Mouse (Mus musculus): ENCODE data around the gene Bcl2l1. TPM values are rescaled to one million over a fixed set of nuclear protein-coding genes. Genes with fewer than 3 reads are reported as not detected.

Gene Bcl2l1
- polyA plus RNA-seq, 2 experiments from 2014 or later: 52.4 to 59.9 TPM

DNA sequence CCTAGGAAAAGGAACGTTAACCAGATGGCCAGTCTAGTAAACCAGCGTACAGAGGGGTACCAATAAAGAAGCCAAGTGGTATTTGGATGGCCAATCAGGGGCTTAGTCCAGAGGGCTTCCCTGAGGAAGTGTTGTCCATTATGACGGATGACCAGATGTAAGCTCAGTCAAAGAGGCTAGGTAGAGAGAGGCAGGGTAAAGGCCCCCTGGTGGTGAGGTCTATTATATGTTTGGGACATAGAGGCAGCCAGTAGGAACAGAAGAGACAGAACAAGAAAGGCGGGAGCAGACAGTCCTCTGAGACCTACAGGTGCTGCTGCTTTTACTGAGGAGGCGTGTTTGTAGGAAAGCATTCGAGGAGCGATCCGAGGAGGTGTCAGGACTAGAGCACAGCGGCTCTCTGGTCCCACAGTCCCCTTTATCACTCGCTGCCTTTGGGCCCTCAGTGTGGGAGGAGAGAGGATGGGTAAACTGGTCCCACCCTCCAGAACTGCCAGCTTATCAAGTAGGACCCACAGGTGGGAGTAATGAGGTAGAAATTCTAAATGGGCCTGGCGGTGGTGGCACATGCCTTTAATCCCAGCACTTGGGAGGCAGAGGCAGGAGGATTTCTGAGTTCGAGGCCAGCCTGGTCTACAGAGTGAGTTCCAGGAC is 63.8 kb downstream of the Bcl2l1 start:
- peak; percentile 60 for ATAC-seq

DNA sequence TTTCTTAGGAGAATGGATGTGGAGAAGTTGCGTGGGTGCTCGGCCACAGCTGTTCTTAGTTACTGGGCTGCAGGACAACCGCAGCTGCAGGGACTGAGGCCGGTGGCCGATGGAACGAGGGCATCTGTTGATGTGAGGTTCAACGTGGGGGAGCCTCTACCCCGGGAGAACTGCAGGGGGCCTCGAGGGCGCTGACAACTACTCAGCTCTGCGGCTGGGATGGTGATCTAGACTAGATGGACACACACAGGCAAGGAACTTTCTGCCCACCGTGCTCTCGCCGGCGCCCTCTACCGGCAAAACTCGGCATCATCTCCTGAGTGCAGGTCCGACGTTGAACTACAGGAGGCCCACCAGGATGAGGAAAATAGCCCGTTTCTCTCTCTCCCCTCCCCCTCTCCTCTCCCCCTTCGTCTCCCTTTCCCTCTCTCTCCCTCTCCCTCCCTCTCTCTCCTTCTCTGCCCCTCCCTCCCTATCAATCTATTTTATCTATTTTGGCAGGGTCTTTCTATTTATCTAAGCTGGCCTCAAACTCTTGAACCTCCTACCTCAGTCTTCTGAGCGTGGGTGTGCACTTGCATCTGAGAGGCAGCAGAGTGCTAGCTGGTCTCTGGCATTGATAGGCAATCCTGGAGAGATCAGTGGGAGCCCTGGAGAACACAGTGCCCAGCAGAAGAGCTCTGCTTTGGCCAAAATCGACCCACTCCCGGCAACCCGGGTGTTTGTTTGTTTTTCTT is 65.0 kb downstream of the Bcl2l1 start:
- ATAC-seq: peak; percentile 80

DNA sequence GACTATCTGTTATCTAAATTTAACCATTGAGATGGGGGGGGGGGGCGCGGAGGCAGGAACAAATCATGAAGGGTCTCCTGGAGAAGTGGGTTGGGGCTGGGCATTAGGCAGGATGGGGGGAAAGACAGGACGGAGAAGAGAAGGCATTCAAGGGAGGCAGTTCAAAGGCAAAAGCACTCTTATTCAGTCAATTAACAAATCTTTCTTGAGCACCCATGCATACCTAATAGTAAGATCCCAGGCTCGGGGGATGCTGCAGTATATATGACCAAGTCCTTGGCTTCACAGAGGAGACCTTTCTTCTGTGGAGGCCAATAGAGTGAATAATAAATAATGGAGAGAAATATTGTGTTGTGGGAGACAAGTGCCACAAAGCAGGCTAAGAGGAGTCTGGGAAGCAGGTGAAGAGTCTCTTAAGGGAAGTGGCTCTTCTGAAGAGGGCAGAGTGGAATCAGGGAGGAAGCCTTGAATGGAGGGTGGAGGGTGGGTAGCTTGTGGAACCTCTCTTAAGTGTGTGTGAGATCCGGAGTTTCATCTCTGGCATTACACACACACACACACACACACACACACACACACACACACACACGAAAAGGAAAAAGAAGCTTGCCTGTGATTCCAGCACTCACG is 66.4 kb downstream of the Bcl2l1 start:
- no peak for ATAC-seq

DNA sequence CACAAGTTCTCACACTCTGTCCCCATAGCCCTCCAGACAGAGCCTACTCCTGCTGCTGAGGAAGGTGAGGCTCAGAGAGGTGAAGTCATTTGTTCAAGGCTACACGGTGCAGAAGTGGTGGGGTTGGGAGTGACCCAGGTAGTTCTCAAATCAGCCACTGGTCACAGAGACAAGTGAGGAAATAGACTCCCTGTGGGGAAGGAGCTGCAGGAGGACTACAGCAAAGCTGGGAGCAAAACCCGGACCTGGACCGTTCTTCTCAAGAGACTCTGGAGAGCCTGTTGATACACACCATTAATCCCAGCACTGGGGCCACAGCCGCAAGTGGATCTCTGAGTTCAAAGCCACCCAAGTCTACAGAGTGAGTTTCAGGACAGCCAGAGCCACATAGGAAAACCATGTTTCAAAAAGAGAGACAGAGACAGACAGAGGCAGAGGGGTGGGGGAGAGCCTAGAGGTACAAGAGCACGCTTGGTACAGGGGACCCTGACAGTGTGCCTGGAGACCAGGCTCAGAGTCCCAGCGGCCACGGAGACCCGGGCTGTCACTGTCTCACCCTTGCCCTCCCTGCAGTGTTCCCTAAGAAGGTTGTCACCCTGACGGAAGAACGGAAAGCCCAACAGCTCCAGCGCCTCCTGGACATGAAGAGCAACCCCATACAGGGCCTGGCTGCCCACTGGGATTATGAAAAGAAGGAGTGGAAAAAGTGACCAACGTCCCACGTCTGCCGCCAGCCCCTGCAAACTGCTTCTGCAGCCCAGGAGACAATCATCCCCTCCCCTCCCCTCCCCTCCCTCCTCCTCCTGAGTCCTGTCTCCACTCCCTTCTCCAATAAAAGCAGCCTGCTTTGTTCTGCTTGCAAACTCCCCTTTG is 67.1 kb downstream of the Bcl2l1 start:
- no peak for ATAC-seq

DNA sequence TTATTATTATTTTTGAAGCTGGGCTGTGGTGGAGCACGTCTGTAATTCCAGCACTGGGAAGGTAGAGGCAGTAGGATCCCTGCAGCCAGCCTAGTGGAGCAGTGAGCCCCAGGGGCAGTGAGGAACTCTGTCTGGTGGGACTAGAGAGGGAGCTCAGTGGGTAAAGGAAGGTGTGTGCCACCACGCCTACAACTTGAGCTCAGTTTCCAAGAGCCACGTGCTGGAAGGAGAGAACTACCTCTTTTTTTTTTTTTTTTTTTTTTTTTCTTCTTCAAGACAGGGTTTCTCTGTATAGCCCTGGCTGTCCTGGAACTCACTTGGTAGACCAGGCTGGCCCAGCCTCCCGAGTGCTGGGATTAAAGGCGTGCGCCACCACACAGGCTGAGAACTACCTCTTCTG is 68.2 kb downstream of the Bcl2l1 start:
- no peak for ATAC-seq

DNA sequence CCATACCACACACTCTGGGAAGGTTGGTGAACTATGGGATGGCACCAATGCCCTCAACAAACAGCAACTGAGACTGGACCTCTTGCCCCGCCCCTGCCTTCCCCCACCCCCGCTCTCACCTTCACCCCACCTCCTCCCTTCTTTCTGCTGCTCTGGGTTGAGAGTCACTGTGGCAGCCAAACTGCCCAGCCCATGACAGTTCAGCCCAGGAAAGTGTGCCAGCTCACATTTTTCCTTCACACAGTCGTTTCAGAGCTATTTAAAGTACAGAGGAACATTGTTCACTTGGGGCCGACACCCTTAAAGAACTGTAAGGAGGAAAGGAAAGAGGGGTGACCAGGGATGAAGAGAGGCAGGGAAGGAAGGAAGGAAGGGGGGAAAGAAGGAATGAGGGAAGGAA is 73.2 kb downstream of the Bcl2l1 start:
- ATAC-seq: no peak

DNA sequence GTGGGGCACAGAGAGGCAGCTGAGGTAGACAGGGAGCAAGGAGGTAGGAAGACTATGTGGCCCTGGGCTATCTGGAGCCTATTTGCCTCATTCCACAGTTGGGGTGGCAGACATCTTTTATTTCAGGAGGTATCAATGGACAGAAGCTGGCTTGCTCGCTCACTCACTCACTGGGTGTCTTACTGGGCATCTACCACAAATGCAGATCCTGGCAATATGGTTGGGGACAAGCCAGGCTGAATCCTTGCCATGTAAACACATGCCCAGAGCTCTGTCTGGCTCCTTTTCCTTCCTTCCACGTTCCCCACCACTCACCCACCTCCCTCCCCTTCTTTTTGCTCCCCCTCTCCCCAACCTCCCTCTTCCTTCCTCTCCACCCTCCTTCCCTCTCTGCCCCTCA is 74.0 kb downstream of the Bcl2l1 start:
- ATAC-seq: no peak

DNA sequence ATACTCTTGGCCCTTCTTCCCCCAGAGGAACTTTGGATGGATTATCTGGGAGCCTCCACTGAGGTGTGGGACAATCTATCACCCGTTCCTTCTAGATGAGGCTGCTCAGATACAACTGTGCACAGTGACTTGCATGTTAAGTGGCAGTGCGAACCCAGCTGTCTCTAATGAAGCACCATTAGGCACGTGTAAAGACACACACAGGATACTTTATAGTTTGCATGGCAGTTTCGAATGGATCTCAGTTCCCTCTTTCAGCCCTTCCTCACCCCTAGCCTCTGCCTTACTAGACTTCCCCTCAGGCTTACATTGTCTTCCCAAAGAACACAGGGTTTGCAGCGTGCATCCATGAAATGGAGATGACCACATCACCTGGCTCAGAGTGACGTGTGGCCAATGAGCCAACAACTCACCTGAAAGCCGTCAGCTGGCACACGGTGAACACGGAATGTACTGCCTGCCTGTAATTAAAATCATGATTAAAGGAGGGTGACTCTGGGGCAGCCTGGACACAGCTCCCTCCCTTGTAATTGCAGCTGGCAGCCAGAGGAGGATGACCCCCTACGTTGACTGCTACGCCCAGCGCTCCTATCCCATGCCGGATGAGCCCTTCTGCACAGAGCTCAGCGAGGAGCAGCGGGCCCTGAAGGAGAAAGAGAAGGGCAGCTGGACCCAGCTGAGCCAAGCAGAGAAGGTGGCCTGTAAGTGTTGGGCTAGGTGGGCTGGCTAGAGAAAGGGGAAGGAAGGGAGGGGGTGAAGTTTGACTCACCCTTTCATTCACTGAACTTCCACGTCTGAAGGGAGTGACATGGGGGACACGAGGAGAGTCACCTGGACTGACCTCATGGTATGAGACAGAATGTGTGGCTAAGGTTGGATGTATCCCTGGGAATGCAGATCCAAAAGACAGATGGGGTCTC is 74.8 kb downstream of the Bcl2l1 start:
- ATAC-seq: no peak

DNA sequence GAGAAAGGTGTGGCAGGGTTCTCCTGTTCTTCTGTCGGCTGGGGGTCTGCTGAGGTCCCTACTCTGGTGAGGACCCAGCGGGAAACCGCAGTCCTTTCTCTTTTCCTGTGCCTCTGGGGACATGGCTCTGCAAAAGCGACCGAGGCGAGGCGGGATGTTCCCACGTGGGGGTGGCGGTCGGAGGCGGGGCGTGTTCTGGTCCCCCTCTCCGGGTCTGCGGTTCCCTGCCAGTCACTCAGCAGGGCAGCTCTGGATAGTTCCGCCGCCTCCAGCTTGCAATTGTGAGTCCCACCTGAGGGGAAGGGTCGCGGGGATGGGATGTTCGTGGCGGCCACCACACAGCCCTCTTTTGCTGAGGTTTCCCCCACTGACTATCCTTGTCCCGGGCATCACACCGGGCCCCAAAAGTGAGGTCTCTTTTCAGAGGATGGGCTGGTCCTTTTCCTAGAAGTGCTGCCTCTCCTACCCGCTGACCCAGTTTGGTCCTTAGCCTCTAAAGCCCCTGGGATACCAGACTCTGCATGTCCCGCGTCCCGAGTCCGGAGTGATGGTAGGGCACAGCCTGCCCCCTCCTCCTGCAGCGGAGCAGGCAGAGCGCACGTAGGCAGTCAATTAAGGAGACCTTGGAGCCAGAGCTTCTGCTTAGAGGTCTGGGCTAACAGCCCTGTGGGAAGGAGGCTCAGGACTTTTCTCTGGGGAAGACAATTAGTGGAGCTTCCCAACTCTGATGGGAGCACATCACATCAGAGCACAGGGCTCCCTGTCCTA is 77.4 kb downstream of the Bcl2l1 start, which contains the start of gene Cox4i2:
Cox4i2 (plus strand) TSS at position 230 of the 768 bp plus-strand sequence.
- no peak for ATAC-seq

DNA sequence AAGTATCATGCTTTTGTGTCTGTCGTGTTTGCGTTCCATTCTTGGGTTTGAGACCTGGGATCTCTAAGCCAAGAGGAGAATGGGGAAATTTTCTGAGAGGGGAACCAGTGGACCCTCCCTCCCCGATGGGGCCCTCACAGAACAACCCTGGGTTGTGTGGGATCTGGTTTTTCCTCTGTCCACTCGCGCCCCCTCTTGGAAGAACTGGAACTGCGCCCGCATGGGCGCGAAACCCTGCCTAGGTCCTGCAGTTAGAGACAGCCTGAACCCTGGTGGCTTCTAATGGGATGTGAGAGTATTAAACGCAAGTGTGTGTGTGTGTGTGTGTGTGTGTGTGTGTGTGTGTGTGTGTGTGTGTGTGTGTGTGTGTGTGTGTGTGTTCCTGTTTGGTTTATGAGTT is 89.1 kb downstream of the Bcl2l1 start:
- ATAC-seq: no peak

DNA sequence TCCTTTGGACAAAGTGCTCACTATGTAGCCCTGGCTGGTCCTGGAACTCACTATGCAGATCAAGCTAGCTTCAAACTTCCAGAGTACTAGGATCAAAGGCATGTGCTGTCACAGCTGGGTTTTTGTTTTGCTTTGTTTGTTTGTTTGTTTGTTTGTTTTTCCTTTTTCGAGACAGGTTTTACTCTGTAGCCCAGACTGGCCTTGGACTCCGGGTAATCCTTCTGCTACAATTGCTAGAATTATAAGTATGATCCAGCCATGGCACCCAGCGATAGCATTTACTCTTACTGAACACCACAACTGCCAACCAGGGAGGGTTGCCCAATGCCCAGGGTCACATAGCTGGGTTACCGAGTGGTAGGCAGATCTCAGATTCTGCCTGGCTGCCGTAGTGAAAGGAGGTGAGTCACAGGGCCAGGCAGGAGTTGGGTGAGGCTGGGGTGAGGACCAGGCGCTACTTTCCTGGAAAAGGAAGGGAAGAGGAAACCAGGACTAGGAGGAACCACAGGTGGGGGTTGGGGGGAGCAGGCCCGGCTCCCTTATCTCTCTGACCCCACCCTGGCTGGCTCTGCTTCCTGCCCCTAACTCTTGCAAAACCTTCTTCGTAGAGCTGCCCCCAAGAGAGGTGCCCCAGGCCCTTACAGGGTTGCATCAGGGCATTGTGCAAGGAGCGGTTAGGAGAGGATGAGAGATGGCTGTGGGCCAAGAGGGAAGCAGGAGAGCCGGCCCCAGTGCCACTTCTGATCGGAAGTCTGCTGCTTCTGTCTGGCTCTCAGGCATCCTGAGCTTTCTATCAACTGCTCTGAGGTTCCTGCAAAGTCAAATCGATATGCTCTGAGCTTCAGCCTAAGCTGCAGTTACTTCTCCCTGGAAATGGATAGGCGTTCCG is 90.1 kb downstream of the Bcl2l1 start:
- ATAC-seq: no peak

DNA sequence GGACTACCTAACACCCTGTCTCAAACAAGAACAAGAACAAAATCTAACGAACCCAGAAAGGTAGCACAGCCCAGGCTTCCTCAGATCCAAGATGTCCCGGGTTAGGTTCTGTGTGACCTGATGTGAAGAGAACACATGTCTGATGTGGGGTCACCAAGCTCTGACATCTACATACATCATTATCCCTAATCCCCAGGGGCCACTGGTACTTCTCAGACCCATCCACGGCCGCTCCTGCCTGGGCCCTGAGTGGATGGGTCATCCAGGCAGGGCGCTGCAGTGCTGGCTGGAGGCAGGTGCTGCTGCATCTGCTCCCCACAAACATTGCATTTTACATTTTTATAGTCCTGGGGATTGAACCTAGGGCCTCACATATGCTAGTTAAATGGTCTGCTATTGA is 91.0 kb downstream of the Bcl2l1 start:
- no peak for ATAC-seq

DNA sequence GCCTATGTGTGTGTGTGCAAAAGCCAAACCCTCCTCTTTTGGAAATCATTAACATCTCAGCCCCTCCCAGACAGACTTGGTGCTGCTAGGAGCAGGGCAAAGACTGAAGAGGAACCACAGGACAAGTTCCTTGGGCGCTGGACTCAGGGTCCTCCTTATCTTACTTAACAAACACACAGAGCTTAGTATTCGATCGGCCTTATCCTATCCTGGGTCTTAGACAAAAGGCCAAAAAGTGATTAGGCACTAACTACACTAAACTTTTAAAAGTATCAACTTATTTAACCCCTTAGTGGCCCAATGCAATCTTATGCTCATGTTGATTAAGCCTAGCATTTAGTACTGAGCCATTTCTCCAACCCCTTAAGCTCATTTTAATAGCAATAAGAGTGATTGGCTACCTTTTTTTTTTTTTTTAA is 91.7 kb downstream of the Bcl2l1 start:
- no peak for ATAC-seq

DNA sequence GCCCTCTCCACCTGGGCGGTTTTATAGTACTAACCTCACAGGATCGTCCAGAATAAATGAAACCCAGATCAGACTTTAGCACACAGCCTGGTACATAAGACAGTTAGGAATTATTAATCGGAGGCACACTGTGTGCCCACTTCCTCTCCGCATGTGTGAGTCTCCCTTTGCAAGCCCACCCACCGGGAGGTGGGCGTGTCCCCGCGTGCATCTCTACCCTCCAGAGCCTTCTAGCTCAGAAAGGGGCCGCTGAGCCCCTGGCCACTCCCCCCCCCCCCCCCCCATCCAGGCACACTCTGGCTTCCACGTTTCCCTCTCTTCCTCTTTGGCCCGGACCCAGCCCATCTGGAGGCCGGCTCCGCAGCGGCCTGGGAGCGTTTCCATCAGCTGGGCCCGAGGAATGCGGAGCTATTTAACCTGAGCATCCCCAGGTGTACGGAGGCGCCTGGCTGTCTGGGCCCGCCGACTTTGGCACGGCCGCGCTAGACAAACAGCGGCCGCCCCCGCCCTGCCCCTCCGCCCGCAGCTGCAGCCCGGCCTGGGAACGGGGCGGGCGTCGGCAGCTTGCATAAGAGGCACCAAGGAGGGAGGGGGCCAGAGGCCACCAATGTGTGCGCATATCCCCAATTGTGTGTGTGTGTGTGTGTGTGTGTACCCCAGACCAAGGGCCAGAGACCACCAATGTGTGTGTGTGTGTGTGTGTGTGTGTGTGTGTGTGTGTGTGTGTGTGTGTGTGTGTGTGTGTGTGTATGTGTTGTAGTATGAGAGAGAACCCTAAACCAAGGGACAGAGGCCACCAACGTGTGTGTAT is 92.3 kb downstream of the Bcl2l1 start:
- ATAC-seq: no peak

DNA sequence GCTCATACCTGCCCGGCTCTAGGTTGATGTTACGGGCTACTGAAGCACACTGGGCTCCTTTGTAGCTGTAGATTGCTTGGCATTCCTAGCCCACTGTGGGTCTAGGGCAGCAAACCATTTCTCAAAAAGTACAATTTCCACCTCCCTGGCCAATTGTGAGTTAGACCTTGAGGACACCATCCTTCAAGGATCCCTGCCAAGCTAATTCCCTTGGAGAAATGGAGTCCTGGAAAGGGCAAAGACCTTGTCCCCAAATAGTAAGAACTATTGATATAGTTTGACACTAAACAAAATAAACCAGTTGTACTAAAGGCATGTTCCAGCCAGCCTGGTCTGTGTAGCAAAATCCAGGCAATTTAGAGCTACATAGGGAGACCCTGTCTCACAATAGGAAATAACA is 93.2 kb downstream of the Bcl2l1 start:
- ATAC-seq: no peak

DNA sequence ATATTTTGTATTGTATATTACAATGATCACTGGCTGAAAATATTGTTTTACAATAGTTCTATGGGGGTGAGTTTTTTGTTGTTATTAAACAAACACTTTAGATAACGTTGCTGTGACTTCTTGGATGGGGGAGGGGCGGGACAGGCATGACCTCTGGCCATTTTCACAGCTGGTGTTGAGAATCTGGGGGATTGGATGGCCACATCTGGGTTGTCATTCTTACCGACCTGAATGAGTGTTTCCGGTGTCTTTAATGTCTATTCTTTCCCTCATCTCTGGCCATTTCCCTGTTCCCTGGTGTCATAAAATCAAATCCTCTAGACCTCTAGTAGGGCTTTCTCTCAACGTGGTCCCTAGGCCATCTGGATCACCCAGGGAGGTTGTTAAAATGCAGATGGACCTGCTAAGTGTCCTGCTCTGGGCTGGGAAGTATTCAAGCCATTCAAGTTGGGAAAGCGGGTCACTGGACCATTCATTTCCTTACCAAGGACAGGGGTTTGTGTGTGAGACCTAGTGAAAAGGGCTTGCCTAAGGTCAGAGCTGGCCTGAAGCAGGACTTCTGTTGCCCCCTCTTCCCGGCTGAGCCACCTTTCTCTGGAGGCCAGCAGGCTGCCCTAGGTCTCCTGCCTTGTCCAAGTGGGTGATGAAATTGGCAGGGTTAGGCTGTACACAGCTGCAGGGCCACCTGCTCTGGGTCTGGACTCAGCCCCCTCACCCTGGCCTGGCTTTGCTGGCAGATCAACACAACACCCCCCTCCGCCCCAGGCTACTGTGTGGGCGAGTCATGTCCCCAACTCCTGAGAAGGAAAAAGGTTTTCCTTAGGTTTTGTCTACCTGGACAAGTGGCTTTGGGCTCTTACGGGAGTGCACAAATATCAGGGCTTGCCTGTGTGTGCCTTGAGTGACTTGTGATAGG is 94.0 kb downstream of the Bcl2l1 start:
- no peak for ATAC-seq

DNA sequence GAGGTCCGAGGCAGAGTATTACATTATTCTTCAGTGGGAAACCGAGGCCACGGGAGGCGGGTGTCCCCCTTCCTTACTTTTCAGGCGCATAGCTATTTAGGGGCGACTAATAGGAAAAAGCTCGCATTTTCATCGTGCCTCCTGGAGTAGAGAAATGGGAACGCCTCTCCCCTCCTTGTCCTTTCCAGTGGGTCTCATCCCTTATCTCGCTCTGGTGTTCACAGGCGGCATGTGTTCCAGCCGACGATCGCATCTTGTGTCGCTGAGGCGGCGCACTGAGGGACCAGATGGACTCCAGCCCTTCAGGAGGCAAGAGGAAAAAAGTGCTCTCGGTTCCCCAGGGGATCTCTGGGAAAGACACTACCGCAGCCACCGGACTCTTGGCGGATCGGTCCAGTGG is 94.8 kb downstream of the Bcl2l1 start:
- no peak for ATAC-seq

DNA sequence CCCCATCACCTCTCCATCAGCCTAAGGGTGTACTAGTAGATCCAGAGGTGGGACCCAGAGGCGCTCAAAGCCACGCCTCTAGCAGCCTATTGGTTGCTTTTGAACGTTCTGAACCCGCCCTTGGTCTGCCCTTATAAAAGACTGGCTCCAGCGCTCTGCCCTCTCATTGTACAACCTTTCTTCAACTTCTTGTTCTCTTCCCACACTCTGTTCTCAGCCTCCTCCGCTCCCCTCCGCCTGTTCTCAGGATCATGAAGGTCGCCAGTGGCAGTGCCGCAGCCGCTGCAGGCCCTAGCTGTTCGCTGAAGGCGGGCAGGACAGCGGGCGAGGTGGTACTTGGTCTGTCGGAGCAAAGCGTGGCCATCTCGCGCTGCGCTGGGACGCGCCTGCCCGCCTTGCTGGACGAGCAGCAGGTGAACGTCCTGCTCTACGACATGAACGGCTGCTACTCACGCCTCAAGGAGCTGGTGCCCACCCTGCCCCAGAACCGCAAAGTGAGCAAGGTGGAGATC is 95.4 kb downstream of the Bcl2l1 start, which contains the start of gene Id1:
Id1 (plus strand) TSS at position 162 of the 512 bp plus-strand sequence.
- peak; percentile 70 for ATAC-seq

All from activated CD4-positive, CD25-positive, alpha-beta regulatory T cell, adult 4 months (primary cell).